Mouse (Mus musculus): Measurements from ENCODE around the gene Arl6ip6.
A peak's percentile ranks its signal among the peaks of the same experiment; 100 is the strongest.

Arl6ip6 gene

DNA sequence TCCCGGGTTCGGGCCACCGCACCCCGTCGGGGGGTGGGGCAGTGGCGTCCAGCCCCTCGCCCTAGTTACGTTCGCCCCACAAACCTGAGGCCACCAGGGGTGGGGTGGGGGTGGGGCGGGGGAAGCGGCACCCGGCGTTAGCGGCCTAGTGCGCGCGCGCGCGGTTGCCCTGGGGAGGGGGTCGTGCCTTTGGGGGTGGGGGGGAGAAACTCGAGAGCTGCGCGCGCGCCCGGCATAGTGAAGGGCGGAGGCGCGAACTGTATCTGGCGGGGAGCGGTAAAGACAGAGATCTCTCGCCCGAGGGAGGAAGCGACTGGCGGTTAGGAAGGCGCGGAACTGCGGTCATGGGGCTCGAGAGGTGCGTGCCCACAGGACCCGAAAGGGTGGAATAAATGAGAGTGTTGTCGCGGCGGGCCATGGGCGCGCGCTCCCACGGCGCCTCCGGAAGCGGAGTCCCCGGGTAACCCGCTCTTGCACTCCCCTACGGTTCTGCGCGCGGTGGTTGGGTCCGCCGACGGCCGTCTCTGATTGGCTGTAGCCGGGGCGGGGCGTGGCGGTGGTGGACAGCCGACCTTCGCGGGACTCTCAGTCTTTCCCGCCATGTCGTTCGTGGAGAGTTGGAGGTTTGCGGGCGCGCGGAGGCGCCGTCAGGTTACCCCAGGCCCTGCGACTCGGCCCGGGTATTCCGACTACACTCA is at the start of gene Arl6ip6:
TSS of gene Arl6ip6 (plus strand) at position 204 of the 698 bp plus-strand sequence.
- peak; percentile 97 to 98 for DNase-seq (ENCODE audit: low spot score in 2 of 2)

DNA sequence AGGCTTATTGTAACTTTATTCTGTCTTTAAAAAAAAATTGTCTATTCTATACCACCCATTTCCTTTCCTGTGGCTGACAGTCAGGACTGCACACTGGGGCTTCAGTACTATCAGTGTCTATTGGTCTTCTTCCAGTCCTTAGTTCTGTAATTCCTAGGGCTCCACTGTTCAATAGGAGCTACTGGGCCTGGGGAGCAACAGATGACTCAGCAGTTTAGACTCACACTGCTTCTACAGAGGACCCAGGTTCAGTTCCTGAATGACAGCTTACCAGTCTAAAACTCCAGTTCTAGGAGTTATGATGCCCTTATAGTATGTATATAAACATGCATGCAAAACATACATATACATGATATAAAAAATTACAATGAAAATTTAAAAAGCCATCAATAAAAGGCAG is 44.7 kb upstream of the Arl6ip6 start:
- no peak for DNase-seq (ENCODE audit: low spot score in 2 of 2)

DNA sequence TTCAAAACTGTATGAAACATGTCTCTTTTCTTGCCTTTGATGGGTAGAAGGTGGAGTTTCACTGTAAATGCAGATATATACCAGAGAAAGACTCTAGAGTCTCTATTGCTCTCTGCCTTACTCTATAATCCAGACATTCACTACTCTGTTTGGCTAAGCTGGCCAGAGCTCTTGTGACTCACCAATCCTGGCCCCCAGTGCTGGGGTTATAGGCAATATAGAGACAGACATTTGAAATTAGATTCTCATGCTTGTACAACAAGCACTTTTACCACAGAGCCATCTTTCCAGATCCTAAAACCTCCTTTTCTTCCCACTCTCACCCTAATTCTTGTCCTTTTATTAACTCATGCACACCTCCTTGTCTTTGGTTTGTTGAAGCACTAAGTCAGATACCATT is 17.6 kb upstream of the Arl6ip6 start:
- DNase-seq (ENCODE audit: low spot score in 2 of 2): no peak

DNA sequence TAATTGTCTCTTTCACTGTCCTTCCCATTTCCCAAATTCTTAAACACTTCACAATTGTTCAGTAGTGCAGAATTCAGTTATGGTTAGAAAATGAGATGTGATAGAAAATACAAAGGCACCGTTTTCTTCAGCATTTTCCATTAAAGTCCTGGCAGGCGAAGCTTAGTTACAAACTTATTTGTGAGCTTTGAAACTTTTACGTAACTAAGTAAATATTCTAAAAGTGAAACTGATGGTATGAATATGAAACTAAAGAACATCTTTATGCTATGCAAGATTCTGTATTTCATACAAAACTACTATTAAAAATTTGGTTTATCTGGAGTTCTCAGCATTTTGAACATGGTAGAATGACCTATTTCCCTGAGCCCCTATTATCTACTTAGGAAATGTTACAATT is 12.6 kb upstream of the Arl6ip6 start:
- DNase-seq (ENCODE audit: low spot score in 2 of 2): no peak

DNA sequence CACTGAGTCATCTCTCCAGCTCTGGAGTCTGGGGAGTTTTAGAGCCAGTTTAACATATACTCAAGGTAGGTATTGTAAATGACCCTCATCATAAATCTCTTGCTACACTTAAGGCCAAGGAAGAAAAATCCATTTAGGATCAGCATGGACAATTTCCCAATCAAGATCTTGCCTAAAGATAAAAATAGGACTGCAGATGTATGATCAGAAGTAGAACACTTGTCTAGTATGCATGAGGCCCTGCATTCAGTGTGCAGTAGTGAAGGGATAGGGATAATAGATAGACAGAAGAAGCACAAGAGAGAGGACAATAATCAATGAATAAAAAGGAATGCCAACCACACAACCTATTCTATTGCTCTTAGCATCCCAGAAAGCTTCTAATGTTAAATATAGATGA is 11.7 kb upstream of the Arl6ip6 start:
- no peak for DNase-seq (ENCODE audit: low spot score in 2 of 2)

DNA sequence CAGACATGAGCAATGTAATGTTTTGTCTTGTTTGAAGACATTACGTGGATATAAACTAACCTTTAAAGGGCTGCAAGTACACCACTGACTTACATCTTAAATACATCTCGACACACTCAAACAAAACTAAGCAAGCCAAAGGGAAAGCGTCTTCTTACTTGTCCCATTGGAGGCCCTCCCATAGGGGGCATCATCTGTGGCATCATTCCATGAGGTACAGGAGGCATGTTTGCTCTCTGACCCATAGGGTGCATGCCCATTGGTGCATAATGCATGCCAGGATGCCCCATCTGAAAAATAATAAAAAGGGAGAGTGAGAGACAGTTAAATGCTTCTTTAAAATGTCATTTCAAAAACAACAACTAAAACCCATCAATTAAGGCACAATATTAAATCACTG is 1.7 kb upstream of the Arl6ip6 start:
- no peak for DNase-seq (ENCODE audit: low spot score in 2 of 2)

DNA sequence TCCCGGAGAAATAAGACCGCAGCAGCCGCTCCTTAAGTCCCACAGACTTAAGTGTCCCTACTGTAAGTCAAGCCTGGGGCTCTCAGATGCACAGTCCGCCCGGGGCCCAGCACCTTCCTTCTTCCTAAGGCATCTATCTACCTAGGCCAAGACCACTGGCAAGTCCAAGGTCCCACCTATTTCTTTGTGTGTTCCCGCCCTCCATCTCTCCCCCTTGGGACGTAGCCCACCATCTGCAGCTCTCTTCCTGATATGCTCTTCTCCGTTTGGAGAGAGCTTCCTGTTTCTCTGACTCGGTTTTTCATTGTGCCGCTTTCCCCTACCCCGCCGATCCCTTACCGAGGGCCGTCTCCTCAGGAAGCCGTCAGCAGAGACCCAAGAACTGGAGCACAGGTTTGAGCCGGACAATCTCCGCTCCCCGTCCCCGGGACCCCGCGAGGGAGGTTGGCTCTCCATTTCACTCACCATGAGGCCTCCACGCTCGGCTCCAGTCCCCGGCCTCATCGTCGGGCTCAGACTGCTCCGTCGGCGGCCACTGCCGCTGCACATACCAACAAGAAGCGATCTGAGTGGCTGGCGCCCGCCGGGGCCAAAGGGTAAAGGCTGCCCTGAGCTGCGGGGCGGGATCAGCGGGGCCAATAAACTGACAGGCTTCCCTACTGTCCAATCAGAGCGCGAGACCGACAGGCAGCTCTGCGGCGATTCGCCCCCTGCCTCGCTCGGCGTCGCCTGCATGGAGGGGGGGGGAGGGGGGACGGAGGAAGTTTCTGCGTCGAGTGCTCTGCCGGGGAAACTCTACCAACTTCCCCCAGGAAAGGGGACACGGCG is 628 bp upstream of the Arl6ip6 start, which contains the start of gene Prpf40a:
TSS of gene Prpf40a (minus strand) at position 601 of the 828 bp plus-strand sequence.
- DNase-seq (ENCODE audit: low spot score in 2 of 2): peak; percentile 98 to 99

DNA sequence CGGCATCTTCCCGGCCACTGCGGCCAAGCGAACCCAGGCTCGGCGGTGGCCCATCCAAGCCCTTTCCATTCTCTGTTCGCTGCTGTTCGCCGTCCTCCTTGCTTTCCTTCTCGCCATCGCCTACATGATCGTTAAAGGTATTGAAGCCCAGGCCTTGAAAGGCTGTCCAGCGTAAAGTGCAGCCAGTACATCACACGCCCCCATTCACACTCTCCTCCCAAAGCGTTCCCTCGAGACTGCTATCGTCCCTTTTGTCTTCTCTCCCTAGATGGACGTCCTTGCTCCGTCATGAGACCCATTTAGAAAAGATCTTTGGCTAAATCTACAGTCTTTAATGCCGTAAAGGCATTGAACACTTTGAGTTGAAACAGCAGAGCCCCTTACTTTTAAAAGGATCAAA is 860 bp downstream of the Arl6ip6 start:
- no peak for DNase-seq (ENCODE audit: low spot score in 2 of 2)

DNA sequence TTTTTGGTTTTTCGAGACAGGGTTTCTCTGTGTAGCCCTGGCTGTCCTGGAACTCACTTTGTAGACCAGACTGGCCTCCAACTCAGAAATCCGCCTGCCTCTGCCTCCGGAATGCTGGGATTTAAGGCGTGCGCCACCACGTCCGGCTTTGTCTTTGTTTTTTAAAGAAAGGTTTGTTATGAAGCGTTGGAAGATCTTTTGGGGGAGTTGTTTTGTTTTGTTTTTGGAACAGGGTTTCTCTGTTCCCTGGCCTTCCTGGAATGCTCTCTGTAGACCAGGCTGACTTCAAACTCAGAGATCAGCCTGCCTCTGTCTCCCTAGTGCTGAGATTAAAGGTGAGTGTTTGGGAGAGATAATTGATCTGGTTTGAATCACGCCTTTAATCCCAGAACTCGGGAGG is 4.9 kb downstream of the Arl6ip6 start:
- no peak for DNase-seq (ENCODE audit: low spot score in 2 of 2)

DNA sequence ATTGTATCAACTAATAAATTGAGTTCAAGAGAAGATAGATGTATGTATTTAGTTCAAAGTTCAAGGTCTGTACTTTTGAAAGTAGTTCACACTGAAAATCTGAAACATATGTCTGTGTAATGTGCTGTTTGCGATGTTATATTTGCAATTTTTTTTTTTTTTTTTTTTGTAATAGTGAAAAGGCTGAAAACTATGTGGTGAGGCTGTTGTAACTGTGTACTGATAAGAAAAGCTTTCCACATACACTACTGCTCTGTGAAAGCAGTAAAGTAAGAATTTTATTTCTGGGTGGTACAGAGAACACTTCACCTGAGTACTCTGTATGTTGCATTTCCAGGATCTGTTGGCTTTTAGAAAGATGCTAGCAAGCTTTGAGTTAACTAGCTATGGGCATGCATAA is 7.7 kb downstream of the Arl6ip6 start:
- DNase-seq (ENCODE audit: low spot score in 2 of 2): no peak

DNA sequence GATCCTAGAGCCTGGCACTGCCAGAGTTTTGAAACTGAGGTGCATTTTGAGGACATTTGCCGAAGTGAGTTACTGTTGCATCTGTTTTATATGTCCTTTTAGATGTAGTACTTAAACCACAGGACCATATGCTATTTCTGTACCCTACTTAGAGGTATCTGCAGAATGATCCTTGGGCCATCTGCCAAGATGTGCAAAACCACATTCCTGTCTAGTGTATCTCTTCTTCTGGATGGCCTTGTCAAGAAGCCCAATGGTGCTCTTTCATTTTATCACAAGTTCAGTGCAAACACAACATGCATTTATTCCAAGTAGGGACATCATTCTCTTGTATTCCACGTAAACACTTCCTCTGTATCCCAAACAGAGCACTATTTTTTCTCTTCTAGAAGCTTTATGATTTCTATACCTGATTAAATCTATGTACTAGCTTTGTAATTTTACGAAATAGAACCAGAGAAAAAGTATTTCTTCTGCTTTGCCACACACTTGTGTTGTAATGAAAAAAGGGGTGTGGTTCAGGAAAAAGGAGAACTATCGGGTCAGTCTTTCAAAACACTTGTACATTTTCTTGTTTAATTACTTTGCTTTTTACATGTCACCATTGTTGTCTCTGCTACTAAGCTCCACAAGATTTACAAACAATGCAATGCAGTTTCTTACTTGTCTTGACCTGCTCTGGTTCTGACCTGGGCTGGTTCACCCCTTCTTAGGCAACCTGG is 8.8 kb downstream of the Arl6ip6 start:
- DNase-seq (ENCODE audit: low spot score in 2 of 2): no peak

DNA sequence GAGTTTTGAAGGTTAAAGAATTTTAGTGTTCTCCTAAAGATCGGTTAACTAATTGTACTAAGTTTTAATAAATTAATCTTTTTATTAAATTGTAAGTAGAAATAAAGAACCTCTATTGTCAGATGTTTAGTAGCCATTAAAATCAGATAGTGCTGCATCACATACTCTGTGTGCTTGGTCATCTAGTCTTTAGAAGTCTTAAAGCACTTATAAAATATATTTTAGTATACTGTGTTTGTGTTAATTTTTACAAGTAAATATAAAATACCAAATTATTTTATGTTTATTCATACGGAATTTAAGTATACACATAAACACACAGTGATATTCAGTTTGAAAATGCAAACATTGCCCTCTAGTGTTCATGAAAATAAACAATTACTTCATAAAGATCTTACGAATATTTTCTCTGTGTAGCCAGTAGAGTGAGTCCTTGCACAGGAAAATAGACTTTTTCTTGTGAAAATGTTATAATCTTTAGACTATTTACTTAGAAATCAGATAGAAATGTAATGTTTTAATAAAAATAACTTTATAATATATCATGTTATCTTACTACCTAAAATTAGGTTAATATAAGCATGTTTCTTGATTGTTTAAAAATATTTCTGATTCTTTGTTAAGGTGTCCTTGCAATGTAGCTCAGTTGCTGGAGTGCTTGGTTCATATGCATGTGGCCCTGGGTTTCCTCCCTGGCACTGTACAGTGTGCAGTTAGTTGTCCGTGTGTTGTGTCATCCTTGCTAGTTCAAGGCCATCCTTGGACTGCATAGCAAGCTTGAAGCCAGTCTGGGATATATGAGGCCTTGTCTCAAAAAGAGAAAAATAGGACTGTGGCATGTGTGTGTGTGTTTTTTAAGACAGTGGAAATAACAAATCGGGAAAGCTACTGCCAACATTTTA is 13.1 kb downstream of the Arl6ip6 start:
- DNase-seq (ENCODE audit: low spot score in 2 of 2): no peak

DNA sequence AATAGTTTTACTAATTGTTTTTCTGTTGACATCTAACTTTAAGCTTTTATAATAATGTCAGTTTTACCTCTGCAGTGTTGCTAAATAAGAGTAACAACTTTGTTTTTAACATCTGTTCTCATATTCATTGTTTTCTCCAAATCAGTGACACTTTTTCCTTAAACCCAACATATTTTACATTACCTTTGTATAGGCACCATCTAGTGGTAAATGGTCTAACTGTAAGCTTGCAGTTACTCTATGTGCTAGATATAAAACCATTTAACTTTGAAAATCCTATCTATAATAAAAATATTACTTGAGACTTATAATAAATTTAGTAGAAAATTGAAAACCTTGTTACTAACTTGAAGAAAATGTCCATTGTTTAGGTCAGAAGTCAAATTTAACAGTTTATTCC is 15.2 kb downstream of the Arl6ip6 start:
- no peak for DNase-seq (ENCODE audit: low spot score in 2 of 2)

DNA sequence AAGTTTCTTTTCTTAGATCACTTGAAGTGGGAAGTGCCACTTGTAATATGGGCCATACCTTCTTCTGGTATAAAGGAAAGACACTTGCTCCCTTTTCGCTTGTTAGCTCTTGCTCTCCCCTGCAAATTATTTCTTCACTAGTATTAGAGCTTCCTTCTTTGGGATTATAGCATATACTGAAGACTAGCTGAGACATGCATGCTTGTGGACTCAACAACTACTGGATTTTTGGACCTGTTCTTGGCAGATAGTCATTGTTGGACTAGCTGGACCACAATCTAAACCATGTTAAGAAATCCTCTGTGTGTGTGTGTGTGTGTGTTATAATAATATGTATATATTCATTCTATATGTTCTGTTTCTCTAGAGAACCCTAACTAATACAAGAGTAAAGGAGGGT is 22.0 kb downstream of the Arl6ip6 start:
- no peak for DNase-seq (ENCODE audit: low spot score in 2 of 2)

DNA sequence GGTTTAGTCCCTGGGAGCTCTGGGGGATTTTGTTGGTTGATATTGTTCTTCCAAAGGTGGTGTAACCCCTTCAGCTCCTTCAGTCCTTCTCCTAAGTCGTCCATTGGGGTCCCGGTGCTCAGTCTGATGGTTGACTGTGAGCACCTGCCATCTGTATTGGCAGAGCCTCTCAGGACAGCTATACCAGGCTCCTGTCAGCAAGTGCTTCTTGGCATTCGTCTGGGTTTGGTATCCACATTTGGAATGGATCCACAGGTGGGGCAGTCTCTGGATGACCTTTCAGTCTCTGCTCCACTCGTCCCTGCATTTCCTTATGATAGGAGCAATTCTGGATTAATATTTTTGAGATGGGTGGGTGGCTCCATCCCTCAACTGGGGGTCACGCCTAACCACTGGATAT is 30.7 kb downstream of the Arl6ip6 start:
- DNase-seq (ENCODE audit: low spot score in 2 of 2): peak in 1 of 2 experiments; percentile 4

DNA sequence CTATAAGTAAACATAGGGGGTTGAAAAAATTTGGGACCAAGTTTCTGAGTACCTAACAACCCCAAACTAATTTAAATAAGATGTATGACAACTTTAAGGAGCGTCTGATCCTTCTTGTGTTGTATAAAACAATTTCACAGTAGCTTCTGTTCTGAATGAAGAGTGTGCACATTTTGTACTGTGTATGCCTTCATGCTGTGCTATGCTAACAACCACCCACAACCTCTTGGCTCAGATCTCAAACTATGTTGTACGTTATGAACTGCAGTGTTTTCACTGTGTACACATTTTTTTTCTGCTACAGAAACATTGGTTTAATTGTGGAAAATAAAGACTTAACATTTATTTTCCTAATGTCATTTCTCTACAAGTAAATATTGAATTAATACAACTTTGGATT is 65.5 kb downstream of the Arl6ip6 start:
- no peak for DNase-seq (ENCODE audit: low spot score in 2 of 2)

Measured in heart, adult 9 months (tissue).